Mouse (Mus musculus): ENCODE results near the gene Olfr124.

The Olfr124 gene

DNA sequence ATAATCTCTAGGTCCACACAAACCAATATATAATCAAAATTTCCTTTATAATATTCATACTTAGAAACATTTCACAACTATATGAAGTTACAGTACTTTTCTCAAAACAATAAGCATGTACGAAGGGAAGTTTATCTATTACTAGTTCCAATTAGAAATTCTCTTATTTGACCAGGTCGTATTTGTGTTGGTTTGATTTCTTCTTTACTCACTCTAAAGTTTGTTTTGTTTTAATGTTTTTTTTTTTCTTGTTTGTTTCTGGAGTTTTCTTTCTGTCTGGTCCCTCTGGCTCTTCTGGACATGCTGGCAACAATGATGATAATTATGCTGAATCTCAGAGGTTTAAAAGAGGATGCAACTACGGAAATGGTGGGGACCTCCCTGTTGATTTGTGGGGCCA lies at the start of gene Olfr124:
TSS of gene Olfr124 (plus strand) at position 301 of the 400 bp plus-strand sequence.
- DNase-seq (ENCODE audit: low spot score in 2 of 2): no peak

GRCm38 (mm10) chr17:37768307-37768706 lies 31.4 kb upstream of the Olfr124 start, which contains the start of gene Olfr122:
Gene Olfr122, plus strand, starts transcription at chr17:37768607.
- no peak for DNase-seq (ENCODE audit: low spot score in 2 of 2)

DNA sequence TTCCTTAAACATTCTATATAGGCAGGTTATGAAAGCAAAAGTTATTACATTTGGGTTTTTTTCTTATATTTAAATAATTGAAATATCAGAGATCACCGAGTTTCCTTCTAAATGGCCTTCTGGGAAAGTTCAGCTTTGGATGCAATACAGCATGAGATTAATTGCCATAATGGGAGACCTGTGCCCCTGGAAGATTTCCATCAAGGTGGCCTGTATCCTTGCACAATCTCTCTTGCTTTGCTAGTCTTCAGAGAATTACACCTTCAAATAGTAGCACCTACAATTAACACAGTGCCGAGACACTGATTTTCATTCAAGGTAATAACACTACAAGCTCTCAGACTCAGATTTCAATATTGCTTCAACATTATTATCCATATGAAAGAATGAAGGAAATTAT lies 6.5 kb upstream of the Olfr124 start, which contains the start of gene Olfr123:
TSS of gene Olfr123 (plus strand) at position 301 of the 400 bp plus-strand sequence.
- no peak for DNase-seq (ENCODE audit: low spot score in 2 of 2)

- DNase-seq (ENCODE audit: low spot score in 2 of 2): no peak
These were observed 33.0 kb downstream of the Olfr124 start, which contains the start of gene Olfr125 for GRCm38 (mm10) chr17:37832649-37833048. Gene Olfr125, plus strand, starts transcription at chr17:37832949.

DNA sequence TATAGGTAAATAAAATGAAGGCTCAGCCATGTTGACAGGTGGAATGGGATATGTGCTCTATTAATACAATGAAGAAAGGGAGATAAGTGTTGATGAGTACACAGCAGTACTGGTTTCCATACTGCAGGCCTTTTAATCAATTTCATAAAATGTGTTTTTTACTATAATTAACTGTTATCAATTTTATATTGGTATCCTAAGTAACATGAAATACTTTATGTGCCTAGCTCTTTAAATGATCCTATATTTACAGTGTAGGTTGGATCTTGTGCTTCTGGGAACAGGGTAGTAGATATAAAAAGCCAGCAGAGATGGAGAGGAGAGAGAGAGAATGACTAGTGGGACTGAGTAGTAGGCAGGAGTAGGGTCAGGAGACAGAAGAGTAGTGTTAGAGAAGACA lies 47.5 kb downstream of the Olfr124 start, which contains the start of gene Olfr126:
TSS of gene Olfr126 (plus strand) at position 301 of the 400 bp plus-strand sequence.
- no peak for DNase-seq (ENCODE audit: low spot score in 2 of 2)

Measured in right cerebral cortex, postnatal 36 days (tissue).